Mouse (Mus musculus): ENCODE measurements around the gene Nup188.

DNA sequence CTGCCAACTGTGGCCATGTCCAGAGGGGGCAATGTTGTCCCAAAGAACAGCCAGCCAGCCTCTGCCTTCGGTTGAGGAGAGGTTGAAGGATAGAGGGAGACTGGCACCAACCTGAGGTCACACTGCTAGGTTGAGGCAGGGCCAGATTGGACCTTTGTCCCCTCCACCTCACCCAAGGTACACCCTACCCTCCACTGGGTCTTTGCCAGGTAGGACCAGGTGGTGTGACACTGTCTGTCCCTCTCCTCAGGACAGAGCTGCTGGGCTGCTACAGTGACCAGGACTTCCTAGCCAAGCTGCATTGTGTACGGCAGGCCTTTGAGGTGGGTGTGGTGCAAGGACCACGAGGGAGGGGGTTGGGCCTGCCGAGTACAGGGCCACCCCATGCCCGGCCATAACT lies 91.5 kb downstream of the Nup188 start:
- TF ChIP-seq CTCF (conservative IDR thresholded peaks at IDR 0.05; ENCODE audit: low read length) (no peak), POU5F1 (IDR thresholded peaks at IDR 0.05; ENCODE audit: borderline replicate concordance, low read length) (no peak)

Data from E14TG2a.4 (cell line).